Mouse (Mus musculus): ENCODE data around the gene Zfp750. TPM values are rescaled to one million over a fixed set of nuclear protein-coding genes. Genes with fewer than 3 reads are reported as not detected.

The Zfp750 gene
- 37.5 and 39.1 TPM in 2 replicates for polyA plus RNA-seq (2015; fragmentation: Nextera tagmentation; extraction: Ambion mirVana)

GRCm38 (mm10) chr11:121519131-121519530, at the start of gene Zfp750:
Zfp750 (minus strand) TSS chr11:121519333.
- ATAC-seq (ENCODE audit: insufficient number of reproducible peaks, low FRiP score, low TSS enrichment, low read depth): no peak
- Histone ChIP-seq H3K4me1 (0 out of 2 replicates have a peak, but pooled peaks cover 7% of the 10 kb centered on the region), H3K9me3 (no peaks in the 10 kb centered on the region), H3K36me3 (no peaks in the 10 kb centered on the region), H3K27me3 (no peaks in the 10 kb centered on the region), H3K4me2 (no peak within 1 kb of the TSS), H3K4me3 (peak within 1 kb of the TSS; percentile 25), H3K9ac (no peak within 1 kb of the TSS), H3K27ac (no peak within 1 kb of the TSS; the same call in 1 of the 2 replicates)
- 38% methylated on average over 10 of the region's 10 CpGs for WGBS

DNA sequence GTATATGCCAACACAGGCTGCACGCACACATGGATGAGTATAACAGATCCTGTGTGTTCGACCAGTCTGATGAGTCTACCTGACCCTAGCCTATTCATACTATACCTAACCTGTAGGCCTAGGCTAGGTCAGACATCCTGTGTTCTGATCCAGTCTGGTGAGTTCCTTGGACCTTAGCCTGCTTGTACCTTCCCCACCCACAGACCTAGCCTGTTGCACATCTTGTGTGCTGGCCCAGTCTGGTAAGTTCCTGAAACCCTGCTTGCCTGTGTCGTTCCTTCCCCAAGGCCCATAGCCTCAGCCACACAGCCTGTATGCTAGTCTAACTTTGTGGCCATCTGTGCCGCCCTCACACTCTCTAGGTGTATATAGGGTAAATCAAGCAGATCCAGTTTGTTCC, 45.1 kb upstream of the Zfp750 start:
- no peak overlapping the region for H3K27ac ChIP-seq
- no peaks in the 10 kb centered on the region for H3K4me1 ChIP-seq
- H3K4me2 ChIP-seq: no peak overlapping the region
- no peaks in the 10 kb centered on the region for H3K27me3 ChIP-seq
- ATAC-seq (ENCODE audit: insufficient number of reproducible peaks, low FRiP score, low TSS enrichment, low read depth): no peak
- H3K9ac ChIP-seq: no peak overlapping the region
- H3K4me3 ChIP-seq: no peak overlapping the region
- 87% methylated on average over 4 of the region's 4 CpGs for WGBS
- H3K9me3 ChIP-seq: no peaks in the 10 kb centered on the region
- H3K36me3 ChIP-seq: peaks cover 4% of the 10 kb centered on the region; the same call in 1 of the 2 replicates

DNA sequence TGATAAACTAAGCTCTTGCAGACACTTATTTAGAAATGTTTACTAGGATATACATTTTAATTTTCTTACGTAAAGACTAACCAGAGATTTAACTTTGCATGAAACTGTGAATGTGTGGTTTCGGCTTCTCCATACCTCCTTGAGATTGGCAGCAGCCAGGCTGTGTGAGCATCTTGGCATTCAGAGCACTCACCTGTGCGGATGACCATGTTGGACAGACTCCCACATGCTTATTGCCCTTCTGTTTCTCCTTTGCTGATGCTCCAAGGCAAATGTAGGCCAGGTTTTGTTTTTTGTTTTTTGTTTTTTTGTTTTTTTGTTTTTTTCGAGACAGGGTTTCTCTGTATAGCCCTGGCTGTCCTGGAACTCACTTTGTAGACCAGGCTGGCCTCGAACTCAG, 44.2 kb upstream of the Zfp750 start:
- no peak overlapping the region for H3K27ac ChIP-seq
- H3K4me3 ChIP-seq: no peak overlapping the region
- no peaks in the 10 kb centered on the region for H3K27me3 ChIP-seq
- no peak for ATAC-seq (ENCODE audit: insufficient number of reproducible peaks, low FRiP score, low TSS enrichment, low read depth)
- no peaks in the 10 kb centered on the region for H3K4me1 ChIP-seq
- H3K36me3 ChIP-seq: peaks cover 4% of the 10 kb centered on the region; the same call in 1 of the 2 replicates
- no peak overlapping the region for H3K4me2 ChIP-seq
- no peaks in the 10 kb centered on the region for H3K9me3 ChIP-seq
- H3K9ac ChIP-seq: no peak overlapping the region
- WGBS: 90% methylated on average over 5 of the region's 5 CpGs

- no peak for ATAC-seq (ENCODE audit: insufficient number of reproducible peaks, low FRiP score, low TSS enrichment, low read depth)
- H3K27ac ChIP-seq: no peak overlapping the region
These were observed 41.1 kb upstream of the Zfp750 start for GRCm38 (mm10) chr11:121560294-121560663.

DNA sequence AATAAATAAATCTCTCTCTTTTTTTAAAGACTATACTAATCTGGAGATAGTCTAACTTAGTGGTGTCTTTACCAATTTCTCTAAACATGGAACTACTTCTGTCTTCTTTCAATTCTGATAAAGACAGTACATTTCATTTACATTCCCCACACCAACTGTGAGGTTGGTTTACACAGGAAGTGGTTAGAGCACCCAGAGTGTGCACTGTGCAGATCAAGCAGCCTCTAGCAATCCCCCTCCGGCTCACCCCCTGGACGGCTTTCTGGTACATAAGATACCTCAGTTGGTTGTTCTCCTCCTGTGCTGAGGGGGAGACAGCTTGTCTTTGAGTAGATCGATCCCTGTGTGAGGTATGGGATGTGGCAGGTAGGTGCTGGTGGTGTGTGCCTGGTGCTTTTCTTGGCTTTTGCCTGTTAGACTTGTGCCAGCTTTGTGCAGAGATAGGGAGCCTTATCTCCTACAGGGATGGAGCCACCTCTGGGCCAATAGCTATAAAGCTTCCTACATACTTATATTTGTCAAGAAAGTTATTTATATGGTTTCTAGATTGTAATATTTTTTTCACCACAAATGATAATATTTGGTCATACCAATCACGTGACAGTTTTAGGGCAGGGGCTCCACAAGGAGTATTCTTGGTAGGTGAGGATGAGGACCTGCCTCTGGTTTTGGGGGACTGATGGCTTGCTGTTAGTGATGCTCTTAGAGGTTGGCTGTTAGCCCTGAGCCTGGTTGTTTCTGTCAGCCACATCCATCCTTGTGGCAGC, 40.6 kb upstream of the Zfp750 start:
- no peak overlapping the region for H3K4me3 ChIP-seq
- peaks cover 5% of the 10 kb centered on the region; the same call in 1 of the 2 replicates for H3K36me3 ChIP-seq
- no peaks in the 10 kb centered on the region for H3K27me3 ChIP-seq
- H3K4me2 ChIP-seq: no peak overlapping the region
- H3K4me1 ChIP-seq: no peaks in the 10 kb centered on the region
- 81% methylated on average over 4 of the region's 4 CpGs for WGBS
- ATAC-seq (ENCODE audit: insufficient number of reproducible peaks, low FRiP score, low TSS enrichment, low read depth): no peak
- H3K9ac ChIP-seq: no peak overlapping the region
- H3K27ac ChIP-seq: no peak overlapping the region
- no peaks in the 10 kb centered on the region for H3K9me3 ChIP-seq

More at GRCm38 (mm10) chr11:121560294-121560663, 41.1 kb upstream of the Zfp750 start:
- no peaks in the 10 kb centered on the region for H3K9me3 ChIP-seq
- H3K4me2 ChIP-seq: no peak overlapping the region
- H3K4me3 ChIP-seq: no peak overlapping the region
- WGBS: 69% methylated on average over 7 of the region's 7 CpGs
- H3K4me1 ChIP-seq: no peaks in the 10 kb centered on the region
- H3K36me3 ChIP-seq: peaks cover 7% of the 10 kb centered on the region; the same call in 1 of the 2 replicates
- H3K27me3 ChIP-seq: no peaks in the 10 kb centered on the region
- H3K9ac ChIP-seq: no peak overlapping the region

GRCm38 (mm10) chr11:121558522-121558921, 39.4 kb upstream of the Zfp750 start:
- H3K4me2 ChIP-seq: no peak overlapping the region
- H3K4me3 ChIP-seq: no peak overlapping the region
- H3K36me3 ChIP-seq: 0 out of 2 replicates have a peak, but pooled peaks cover 3% of the 10 kb centered on the region
- H3K4me1 ChIP-seq: no peaks in the 10 kb centered on the region; the same call in 1 of the 2 replicates
- no peak overlapping the region for H3K9ac ChIP-seq
- WGBS: 86% methylated on average over 3 of the region's 3 CpGs
- ATAC-seq (ENCODE audit: insufficient number of reproducible peaks, low FRiP score, low TSS enrichment, low read depth): no peak
- H3K9me3 ChIP-seq: no peaks in the 10 kb centered on the region
- H3K27ac ChIP-seq: no peak overlapping the region
- H3K27me3 ChIP-seq: no peaks in the 10 kb centered on the region

GRCm38 (mm10) chr11:121557946-121558345, 38.8 kb upstream of the Zfp750 start:
- 0 out of 2 replicates have a peak, but pooled peaks cover 3% of the 10 kb centered on the region for H3K36me3 ChIP-seq
- no peak for ATAC-seq (ENCODE audit: insufficient number of reproducible peaks, low FRiP score, low TSS enrichment, low read depth)
- H3K27me3 ChIP-seq: no peaks in the 10 kb centered on the region
- no peak overlapping the region for H3K27ac ChIP-seq
- H3K4me3 ChIP-seq: no peak overlapping the region
- 91% methylated on average over 1 of the region's 1 CpGs for WGBS
- H3K4me1 ChIP-seq: peaks cover 3% of the 10 kb centered on the region; the same call in 1 of the 2 replicates
- no peak overlapping the region for H3K9ac ChIP-seq
- no peak overlapping the region for H3K4me2 ChIP-seq
- no peaks in the 10 kb centered on the region for H3K9me3 ChIP-seq

GRCm38 (mm10) chr11:121556727-121557126, 37.6 kb upstream of the Zfp750 start:
- WGBS: 61% methylated on average over 1 of the region's 1 CpGs
- no peak overlapping the region for H3K9ac ChIP-seq
- no peak for ATAC-seq (ENCODE audit: insufficient number of reproducible peaks, low FRiP score, low TSS enrichment, low read depth)
- no peaks in the 10 kb centered on the region for H3K27me3 ChIP-seq
- no peak overlapping the region for H3K4me3 ChIP-seq
- H3K4me1 ChIP-seq: peaks cover 11% of the 10 kb centered on the region
- H3K27ac ChIP-seq: no peak overlapping the region
- no peaks in the 10 kb centered on the region for H3K9me3 ChIP-seq
- H3K36me3 ChIP-seq: 0 out of 2 replicates have a peak, but pooled peaks cover 3% of the 10 kb centered on the region
- no peak overlapping the region for H3K4me2 ChIP-seq

GRCm38 (mm10) chr11:121553458-121553857, 34.3 kb upstream of the Zfp750 start:
- 0 out of 2 replicates have a peak, but pooled peaks cover 3% of the 10 kb centered on the region for H3K36me3 ChIP-seq
- H3K9ac ChIP-seq: no peak overlapping the region
- no peak overlapping the region for H3K4me2 ChIP-seq
- no peak overlapping the region for H3K4me3 ChIP-seq
- no peaks in the 10 kb centered on the region for H3K27me3 ChIP-seq
- no peaks in the 10 kb centered on the region for H3K9me3 ChIP-seq
- no peak for ATAC-seq (ENCODE audit: insufficient number of reproducible peaks, low FRiP score, low TSS enrichment, low read depth)
- 86% methylated on average over 3 of the region's 3 CpGs for WGBS
- H3K27ac ChIP-seq: no peak overlapping the region
- H3K4me1 ChIP-seq: peaks cover 39% of the 10 kb centered on the region

DNA sequence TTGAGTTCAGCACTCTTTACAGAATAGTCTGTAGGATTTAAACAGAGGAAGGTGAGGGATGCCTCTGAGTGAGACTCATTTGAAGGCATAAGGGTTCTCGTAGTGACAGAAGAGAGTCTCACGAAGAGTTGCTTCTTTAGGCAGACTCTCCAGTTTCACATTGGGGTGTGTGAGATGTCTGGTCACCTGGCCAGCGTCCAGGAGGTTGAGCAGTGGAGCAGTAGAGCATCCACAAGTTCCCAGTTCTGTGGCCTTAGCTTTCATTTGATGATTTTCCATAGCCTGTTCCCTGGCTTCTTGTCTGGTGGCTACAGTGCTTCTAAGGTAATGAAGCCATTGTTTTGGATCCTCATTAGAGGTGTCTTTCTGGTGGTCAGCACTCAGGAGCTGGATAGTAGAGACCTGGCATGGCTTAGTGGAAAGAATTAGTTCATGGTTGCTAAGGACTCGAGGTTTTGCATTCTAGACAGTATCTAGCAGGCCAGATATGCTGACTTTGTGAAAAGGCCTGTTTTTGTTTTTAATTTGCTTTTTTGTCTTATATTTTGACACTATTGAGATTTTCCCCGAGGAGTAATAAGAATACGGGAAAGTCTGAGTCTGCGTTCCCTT, 33.8 kb upstream of the Zfp750 start:
- H3K36me3 ChIP-seq: 0 out of 2 replicates have a peak, but pooled peaks cover 3% of the 10 kb centered on the region
- H3K4me2 ChIP-seq: no peak overlapping the region
- no peak overlapping the region for H3K9ac ChIP-seq
- WGBS: 69% methylated on average over 7 of the region's 7 CpGs
- H3K4me3 ChIP-seq: no peak overlapping the region
- no peaks in the 10 kb centered on the region for H3K9me3 ChIP-seq
- ATAC-seq (ENCODE audit: insufficient number of reproducible peaks, low FRiP score, low TSS enrichment, low read depth): no peak
- H3K27ac ChIP-seq: peak overlapping the region; percentile 33; the same call in 1 of the 2 replicates
- no peaks in the 10 kb centered on the region for H3K27me3 ChIP-seq
- peaks cover 43% of the 10 kb centered on the region for H3K4me1 ChIP-seq

DNA sequence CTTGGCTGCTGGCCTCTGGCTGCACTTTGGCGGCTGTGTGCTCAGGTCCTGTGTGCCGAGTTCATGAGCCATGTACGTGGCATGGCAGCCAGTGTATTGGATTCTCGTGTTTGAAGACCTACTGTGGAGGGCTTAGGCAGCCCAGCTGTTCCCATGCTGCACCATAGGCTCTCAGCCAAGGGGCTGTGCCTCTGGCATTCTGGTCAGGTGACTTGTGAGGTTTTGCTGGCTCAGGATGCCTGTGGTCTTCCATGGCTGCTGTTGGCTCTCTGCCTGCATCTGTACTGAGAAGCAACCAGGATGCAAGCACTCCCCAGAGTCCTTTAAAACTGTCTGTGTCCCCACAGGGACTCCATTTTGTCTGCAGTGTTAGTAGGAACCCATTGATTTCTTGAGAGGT, 33.0 kb upstream of the Zfp750 start:
- Histone ChIP-seq H3K4me1 (peaks cover 44% of the 10 kb centered on the region), H3K9ac (no peak overlapping the region), H3K27me3 (no peaks in the 10 kb centered on the region), H3K36me3 (no peaks in the 10 kb centered on the region), H3K4me2 (no peak overlapping the region), H3K27ac (no peak overlapping the region), H3K4me3 (no peak overlapping the region), H3K9me3 (no peaks in the 10 kb centered on the region)
- WGBS: 41% methylated on average over 4 of the region's 4 CpGs
- no peak for ATAC-seq (ENCODE audit: insufficient number of reproducible peaks, low FRiP score, low TSS enrichment, low read depth)

DNA sequence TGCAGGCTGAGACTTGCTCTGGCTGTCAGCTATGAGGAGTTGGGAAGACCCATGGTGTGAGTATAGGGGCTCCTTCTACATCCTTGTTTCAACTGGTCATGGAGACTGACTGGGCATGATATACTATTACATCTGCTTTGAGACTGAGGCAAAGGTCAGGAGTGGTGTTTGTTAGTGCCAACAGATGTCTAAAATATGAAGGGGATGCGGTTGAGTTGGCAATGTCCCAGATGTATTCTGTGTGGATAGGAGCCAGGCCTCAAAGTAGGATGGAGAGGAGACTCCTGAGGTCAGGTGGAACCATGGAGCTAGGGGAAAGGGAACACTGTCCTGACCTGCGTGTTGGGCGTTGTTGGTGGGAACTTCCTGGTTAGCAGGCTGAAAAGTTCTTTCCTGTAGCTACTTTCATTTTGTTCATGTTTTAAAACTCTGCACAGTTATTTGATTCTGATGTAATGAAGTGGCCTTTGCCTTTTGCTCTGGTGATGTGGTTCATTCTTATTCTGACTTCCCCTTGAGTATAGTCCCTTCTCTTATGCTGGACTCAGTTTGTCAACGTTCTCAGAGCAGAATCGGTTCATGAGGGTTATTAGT, 32.2 kb upstream of the Zfp750 start:
- no peak for ATAC-seq (ENCODE audit: insufficient number of reproducible peaks, low FRiP score, low TSS enrichment, low read depth)
- no peaks in the 10 kb centered on the region for H3K36me3 ChIP-seq
- H3K4me3 ChIP-seq: no peak overlapping the region
- no peaks in the 10 kb centered on the region for H3K9me3 ChIP-seq
- no peaks in the 10 kb centered on the region for H3K27me3 ChIP-seq
- H3K4me1 ChIP-seq: peaks cover 44% of the 10 kb centered on the region
- H3K27ac ChIP-seq: no peak overlapping the region
- H3K4me2 ChIP-seq: no peak overlapping the region
- H3K9ac ChIP-seq: no peak overlapping the region
- 77% methylated on average over 5 of the region's 5 CpGs for WGBS
